Mouse (Mus musculus) kidney, embryonic 15.5 days (tissue): ENCODE measurements at regions not wholly inside any gene's neighbourhood (a gene's known extent, or its start where the extent isn't known, plus 50 kb on each side); places are given as distances from the start of the nearest gene placed in this dataset.
"Not testable (repeated sequence)": the region's sequence is repeated elsewhere in the genome, so short reads cannot be mapped to it uniquely, and the experiment has no call there.

Source experiments
- ATAC-seq: fragments of 200-750 bp; cut with Nextera tagmentation; replicated peaks from 2 replicates; pipeline ENCODE4 v1.8.0; 2017; ENCODE audit warnings: moderate TSS enrichment; ENCODE audit not compliant: low FRiP score
- H3K27ac ChIP-seq: fragments of 300-500 bp; sonication (generic); 2 replicates; pipeline ENCODE4 v1.5.1; 2015; ENCODE audit warnings: mild to moderate bottlenecking, inconsistent platforms
- H3K27me3 ChIP-seq: fragments of 300-500 bp; sonication (generic); 2 replicates; pipeline ENCODE4 v1.6.1; 2015; ENCODE audit warnings: inconsistent platforms
- H3K36me3 ChIP-seq: fragments of 300-500 bp; sonication (generic); 2 replicates; pipeline ENCODE4 v1.6.1; 2015; ENCODE audit warnings: inconsistent platforms
- H3K4me1 ChIP-seq: fragments of 300-500 bp; sonication (generic); 2 replicates; pipeline ENCODE4 v1.6.1; 2015; ENCODE audit warnings: inconsistent platforms
- H3K4me2 ChIP-seq: fragments of 300-500 bp; sonication (generic); 2 replicates; pipeline ENCODE4 v1.6.1; 2015; ENCODE audit warnings: moderate library complexity, mild to moderate bottlenecking, inconsistent platforms
- H3K4me3 ChIP-seq: fragments of 300-500 bp; sonication (generic); replicated peaks from 2 replicates; pipeline ENCODE4 v1.5.1; 2015; ENCODE audit warnings: mild to moderate bottlenecking, inconsistent platforms
- H3K9ac ChIP-seq: fragments of 300-500 bp; sonication (generic); 2 replicates; pipeline ENCODE4 v1.6.1; 2015; ENCODE audit warnings: mild to moderate bottlenecking, inconsistent platforms
- H3K9me3 ChIP-seq: fragments of 300-500 bp; sonication (generic); replicated peaks from 2 replicates; pipeline ENCODE4 v1.6.1; 2016; ENCODE audit warnings: inconsistent platforms
- WGBS: fragments of 180-500 bp; shearing (Covaris S2); methylation state at CpG from one replicate; pipeline ENCODE4 v1.1.7; 2015; ENCODE audit warnings: mixed read lengths; 5-methylcytosine and 5-hydroxymethylcytosine counted together

DNA sequence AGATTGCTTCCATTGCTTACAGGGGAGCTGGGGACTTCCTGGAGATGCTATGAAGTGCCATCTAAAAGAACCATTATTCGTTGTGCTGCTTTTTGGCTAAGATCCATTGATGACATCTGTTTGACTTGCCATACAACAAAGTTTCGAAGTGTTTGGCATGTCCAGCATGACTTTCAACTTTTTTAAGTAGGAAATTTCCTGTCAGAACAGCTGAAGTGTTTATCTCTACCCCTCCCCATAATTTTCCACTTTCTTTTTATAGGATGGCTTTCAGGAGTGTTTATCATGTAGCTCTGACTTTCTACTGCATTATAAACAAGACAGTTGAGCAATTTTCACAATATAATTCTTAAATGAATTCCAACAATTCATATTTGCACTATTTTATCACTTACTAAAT is 253.1 kb upstream of the Pbx1 start:
- 67% methylated on average over 2 of the region's 2 CpGs for WGBS
- Histone ChIP-seq H3K9me3 (no peaks in the 10 kb centered on the region), H3K27me3 (no peaks in the 10 kb centered on the region), H3K4me2 (no peak overlapping the region), H3K9ac (no peak overlapping the region), H3K4me1 (no peaks in the 10 kb centered on the region), H3K4me3 (no peak overlapping the region), H3K36me3 (no peaks in the 10 kb centered on the region), H3K27ac (no peak overlapping the region)
- ATAC-seq, result no peak

DNA sequence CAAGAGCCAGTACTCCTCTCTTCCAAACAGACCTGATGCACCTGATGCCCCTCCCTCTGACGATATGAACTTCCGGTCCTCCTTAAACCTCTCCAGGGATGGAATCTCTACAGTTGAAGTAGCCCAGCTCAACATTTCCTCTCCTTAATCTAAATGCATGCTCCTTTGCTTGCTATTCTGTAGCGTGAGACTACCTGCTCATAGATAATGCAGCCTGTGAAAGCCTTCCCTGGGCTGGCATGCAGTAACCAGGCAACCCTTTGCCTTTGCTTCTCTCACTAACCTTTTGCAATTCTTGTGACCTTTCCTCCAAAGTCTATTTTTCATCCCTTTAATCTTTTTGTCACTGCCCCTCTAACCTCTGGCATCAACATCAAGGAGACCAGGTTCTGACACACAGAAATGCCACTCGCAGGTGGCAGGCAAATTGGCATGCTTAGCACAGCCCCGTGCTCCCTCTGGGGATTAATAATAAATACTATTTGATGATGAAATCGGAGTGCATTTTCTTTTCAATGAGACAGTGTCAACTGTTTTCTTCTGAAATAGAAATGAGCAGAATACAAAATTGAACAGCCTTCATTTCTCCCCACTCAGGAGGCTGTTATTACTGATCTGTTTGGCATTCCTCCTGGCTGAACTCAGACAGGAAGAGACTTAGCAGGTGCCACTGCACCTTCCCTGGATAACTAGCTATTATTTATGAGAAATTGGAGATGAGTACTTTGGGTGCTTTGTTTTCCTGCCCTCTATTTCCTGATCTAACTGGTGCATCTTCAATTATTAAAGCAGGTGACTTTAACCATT is 249.8 kb upstream of the Pbx1 start:
- H3K4me2 ChIP-seq, result no peak overlapping the region
- no peak for ATAC-seq
- H3K27me3 ChIP-seq, result no peaks in the 10 kb centered on the region
- H3K4me3 ChIP-seq, result no peak overlapping the region
- no peaks in the 10 kb centered on the region for H3K36me3 ChIP-seq
- 82% methylated on average over 6 of the region's 6 CpGs for WGBS
- no peaks in the 10 kb centered on the region for H3K4me1 ChIP-seq
- no peaks in the 10 kb centered on the region for H3K9me3 ChIP-seq
- H3K9ac ChIP-seq, result no peak overlapping the region
- no peak overlapping the region for H3K27ac ChIP-seq

DNA sequence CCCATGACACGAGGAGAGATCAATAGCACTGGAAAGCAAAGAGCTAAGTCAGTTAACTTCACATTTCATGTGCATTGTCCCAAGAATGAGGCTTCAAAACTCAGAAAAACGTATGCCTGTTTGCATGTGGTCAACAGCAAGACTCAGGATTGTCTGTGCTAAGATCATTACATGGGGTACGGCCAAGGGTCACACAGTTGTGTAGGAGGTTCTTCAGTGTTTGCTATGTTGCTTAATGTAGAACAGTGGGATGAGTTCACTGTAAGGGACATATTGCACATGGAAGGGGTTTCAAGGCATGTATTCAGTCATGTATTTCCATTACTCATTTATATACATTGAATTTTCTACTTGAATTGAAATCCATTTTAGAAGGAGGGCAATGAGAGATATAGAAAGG is 248.6 kb upstream of the Pbx1 start:
- Histone ChIP-seq H3K36me3 (no peaks in the 10 kb centered on the region), H3K9ac (no peak overlapping the region), H3K9me3 (no peaks in the 10 kb centered on the region), H3K27me3 (no peaks in the 10 kb centered on the region), H3K4me2 (no peak overlapping the region), H3K4me1 (no peaks in the 10 kb centered on the region), H3K4me3 (no peak overlapping the region), H3K27ac (no peak overlapping the region)
- WGBS, result 85% methylated on average over 3 of the region's 3 CpGs
- no peak for ATAC-seq

DNA sequence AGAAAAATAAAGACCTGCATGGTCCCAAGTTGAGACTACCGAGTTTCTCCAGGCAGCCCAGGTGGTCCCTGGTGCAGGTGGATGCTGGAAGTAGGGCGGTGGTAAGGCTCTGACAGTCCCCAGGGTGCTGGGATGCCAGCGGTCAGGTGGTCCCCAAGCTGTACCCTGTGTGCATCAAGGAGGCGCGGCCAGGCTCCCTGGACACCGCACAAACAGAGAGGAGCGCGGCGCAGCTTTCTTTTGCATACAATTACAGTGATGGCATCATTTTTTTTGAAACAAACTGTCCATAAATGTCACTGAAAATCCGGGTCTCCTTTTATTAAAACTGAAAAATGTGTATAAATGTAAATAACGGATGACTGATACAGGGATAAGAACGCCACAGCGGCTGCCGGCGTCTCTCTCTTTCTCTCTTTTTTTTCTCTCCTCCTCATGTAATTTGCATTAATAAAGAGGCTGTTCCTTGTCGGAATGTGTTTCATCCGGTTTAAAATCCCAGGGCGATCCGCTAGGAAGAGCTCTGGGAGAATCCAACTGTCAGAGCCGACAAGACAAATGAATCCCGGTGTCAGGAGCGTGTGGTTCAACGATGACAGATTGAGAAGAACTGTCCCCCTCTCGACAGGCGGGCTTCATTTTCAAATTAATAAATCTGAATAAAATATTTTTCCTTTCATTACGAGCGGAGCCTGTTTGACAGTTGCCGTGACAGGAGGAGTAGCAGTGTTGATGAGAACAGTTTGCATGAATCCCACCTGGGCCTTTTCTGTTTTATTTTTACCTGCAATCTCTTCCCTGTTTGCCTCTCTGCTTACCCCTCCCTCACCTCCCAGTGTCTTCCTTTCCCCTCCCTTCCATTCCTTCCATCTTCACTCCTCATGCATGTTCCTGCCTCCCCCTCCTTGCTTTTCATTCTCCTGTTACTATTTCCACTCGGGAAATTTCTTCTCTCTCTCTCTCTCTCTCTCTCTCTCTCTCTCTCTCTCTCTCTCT is 244.6 kb upstream of the Pbx1 start:
- Histone ChIP-seq H3K36me3 (no peaks in the 10 kb centered on the region), H3K9me3 (no peaks in the 10 kb centered on the region), H3K27me3 (no peaks in the 10 kb centered on the region), H3K27ac (no peak overlapping the region), H3K4me1 (no peaks in the 10 kb centered on the region), H3K4me3 (no peak overlapping the region), H3K9ac (no peak overlapping the region), H3K4me2 (peak overlapping the region; percentile 24; the same call in 1 of the 2 replicates)
- no peak for ATAC-seq
- WGBS, result 65% methylated on average over 29 of the region's 29 CpGs

DNA sequence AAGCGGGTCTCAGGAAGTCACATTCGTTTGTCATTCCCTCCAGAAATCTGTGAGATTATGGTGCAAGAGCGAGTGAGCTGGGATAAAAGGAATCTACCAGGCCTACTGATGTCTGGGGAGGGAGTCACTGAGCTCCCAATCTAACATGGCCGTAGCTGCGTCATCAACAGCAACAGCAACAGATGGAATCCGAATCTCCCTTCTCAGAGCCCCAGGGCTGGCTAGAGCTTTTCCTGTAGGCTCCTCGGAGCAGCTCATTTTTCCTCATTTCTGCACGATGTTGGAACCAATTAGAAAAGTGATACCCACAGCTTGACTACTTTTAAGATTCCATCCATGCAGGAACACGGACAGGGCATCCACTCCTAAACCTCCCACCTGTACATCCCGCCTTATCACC is 243.7 kb upstream of the Pbx1 start:
- no peaks in the 10 kb centered on the region for H3K36me3 ChIP-seq
- ATAC-seq, result no peak
- H3K9me3 ChIP-seq, result no peaks in the 10 kb centered on the region
- H3K4me3 ChIP-seq, result no peak overlapping the region
- 67% methylated on average over 10 of the region's 10 CpGs for WGBS
- H3K27me3 ChIP-seq, result no peaks in the 10 kb centered on the region
- H3K4me2 ChIP-seq, result no peak overlapping the region
- H3K9ac ChIP-seq, result no peak overlapping the region
- H3K4me1 ChIP-seq, result no peaks in the 10 kb centered on the region
- H3K27ac ChIP-seq, result no peak overlapping the region

DNA sequence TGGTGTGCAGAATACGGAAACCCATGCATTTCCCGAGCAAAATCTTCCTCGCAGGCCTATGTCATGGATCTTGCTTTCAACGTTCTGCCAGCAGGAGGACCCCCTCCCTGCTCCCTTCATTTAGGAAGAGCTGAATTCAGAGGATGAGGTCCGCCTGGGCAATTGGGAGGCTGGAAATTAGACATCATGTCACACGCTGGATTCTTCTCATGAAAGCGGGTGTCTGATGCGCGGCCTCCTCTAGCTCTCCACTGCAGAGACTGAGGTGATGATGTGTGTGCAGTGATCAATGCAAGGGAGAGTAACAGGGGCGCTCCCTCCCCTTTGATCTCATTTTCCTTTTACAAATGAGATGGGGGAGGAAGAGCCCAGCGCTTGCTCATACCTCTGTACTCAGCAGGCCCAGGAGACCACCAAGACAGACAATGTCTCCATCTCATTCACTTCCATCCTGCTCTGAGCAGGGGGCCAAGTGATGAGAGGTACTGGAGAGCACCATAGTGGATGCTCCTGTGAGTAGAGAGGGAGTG is 230.8 kb upstream of the Pbx1 start:
- Histone ChIP-seq H3K27me3 (no peaks in the 10 kb centered on the region), H3K9ac (no peak overlapping the region), H3K9me3 (no peaks in the 10 kb centered on the region), H3K4me2 (no peak overlapping the region), H3K27ac (no peak overlapping the region), H3K4me1 (peaks cover 5% of the 10 kb centered on the region; the same call in 1 of the 2 replicates), H3K4me3 (no peak overlapping the region), H3K36me3 (no peaks in the 10 kb centered on the region)
- whole genome bisulfite sequencing, result 52% methylated on average over 11 of the region's 11 CpGs
- no peak for ATAC-seq

DNA sequence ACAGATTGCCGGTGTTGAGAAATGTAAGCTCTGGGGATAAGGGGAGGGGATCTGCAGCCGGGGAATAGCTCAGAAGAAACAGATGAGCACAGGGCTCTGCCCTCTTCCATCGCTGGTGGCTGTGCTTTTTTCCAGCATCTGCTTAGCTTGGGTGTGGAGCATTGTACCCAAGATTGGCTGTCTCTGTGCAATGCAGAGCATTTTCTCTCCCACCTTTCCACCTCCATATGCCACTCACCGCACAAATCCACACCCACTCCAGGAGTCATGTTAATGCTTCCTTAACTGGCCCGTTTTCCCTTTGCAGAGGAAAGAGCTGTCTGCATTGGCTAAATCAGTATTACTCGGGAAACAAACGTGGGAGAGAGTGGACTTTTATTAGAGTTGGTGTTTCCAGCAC is 228.9 kb upstream of the Pbx1 start:
- no peak overlapping the region for H3K27ac ChIP-seq
- 57% methylated on average over 7 of the region's 7 CpGs for WGBS
- peaks cover 5% of the 10 kb centered on the region; the same call in 1 of the 2 replicates for H3K4me1 ChIP-seq
- H3K4me3 ChIP-seq, result no peak overlapping the region
- H3K9me3 ChIP-seq, result no peaks in the 10 kb centered on the region
- H3K4me2 ChIP-seq, result no peak overlapping the region
- H3K9ac ChIP-seq, result no peak overlapping the region
- no peaks in the 10 kb centered on the region for H3K36me3 ChIP-seq
- ATAC-seq, result no peak
- no peaks in the 10 kb centered on the region for H3K27me3 ChIP-seq

DNA sequence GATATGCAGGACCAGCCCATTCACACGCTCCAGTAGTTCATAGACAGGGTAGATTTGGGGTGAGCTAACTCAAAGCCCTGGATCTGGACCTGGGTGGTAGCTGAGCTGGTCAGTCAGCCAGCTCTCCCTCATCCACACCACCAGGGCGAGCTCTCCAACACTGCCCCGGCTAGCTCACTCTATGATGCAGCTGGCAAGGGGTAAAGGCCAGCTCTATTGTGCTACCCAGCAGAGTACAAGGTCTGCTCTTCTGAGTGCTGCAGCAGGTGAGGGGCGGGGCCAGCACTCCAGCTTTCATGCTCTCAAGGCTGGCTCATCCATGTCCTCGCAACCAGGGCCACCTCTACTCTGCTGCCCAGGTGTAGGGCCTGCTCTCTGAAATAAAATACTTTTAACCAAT is 227.5 kb upstream of the Pbx1 start:
- ATAC-seq, result 0 out of 2 replicates have a peak, but pooled peaks have one; percentile 52
- 84% methylated on average over 5 of the region's 5 CpGs for WGBS

DNA sequence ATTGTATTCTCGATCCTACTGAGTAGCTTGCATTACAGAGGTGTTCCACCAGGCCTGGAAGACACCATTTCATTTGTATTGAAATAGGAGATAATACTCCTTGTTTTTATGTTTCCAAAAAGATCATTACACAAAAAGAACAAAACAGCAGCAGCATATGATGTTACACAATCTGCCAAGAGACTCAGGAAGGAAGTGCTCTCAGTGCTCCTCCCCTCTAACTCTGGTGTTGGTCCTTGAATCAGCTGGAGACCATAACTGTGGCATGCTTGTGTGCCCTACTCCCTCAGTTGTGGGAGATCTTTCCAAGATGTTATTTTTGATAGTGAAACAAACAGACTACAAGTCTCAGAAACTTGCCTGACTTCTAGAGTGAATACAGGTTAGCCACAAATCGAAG is 200.8 kb upstream of the Pbx1 start:
- WGBS, result 83% methylated on average over 2 of the region's 2 CpGs
- Histone ChIP-seq H3K27ac (no peak overlapping the region), H3K9ac (no peak overlapping the region), H3K9me3 (no peaks in the 10 kb centered on the region), H3K4me3 (no peak overlapping the region), H3K27me3 (no peaks in the 10 kb centered on the region), H3K4me1 (no peaks in the 10 kb centered on the region), H3K4me2 (no peak overlapping the region), H3K36me3 (no peaks in the 10 kb centered on the region)
- no peak for ATAC-seq

More for the DNA sequence above, 227.5 kb upstream of the Pbx1 start:
- no peaks in the 10 kb centered on the region for H3K27me3 ChIP-seq
- H3K9me3 ChIP-seq, result no peaks in the 10 kb centered on the region
- H3K4me1 ChIP-seq, result peaks cover 5% of the 10 kb centered on the region; the same call in 1 of the 2 replicates
- H3K9ac ChIP-seq, result no peak overlapping the region
- H3K36me3 ChIP-seq, result no peaks in the 10 kb centered on the region
- H3K4me3 ChIP-seq, result no peak overlapping the region
- H3K27ac ChIP-seq, result no peak overlapping the region
- no peak overlapping the region for H3K4me2 ChIP-seq

DNA sequence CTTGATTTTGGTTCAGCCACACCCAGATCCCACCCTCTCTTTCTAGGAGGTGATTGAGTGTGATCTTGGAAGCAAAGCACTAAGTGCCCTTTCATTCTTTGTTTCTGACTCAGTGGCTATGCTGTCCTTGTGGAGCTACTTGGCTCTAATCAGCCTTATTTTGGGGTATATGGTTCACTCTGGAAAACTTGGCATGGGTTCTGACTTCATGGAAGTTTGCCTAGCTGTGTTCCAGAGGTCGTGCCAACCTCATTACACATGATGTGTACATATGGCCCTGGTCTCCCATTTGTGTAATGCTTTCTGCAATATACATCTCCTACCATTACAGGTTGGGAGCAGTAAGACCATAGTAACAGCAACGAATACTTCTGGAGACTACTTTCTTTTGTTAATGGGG is 199.9 kb upstream of the Pbx1 start:
- H3K4me2 ChIP-seq, result no peak overlapping the region
- no peak overlapping the region for H3K9ac ChIP-seq
- H3K36me3 ChIP-seq, result no peaks in the 10 kb centered on the region
- no peak overlapping the region for H3K27ac ChIP-seq
- H3K27me3 ChIP-seq, result no peaks in the 10 kb centered on the region
- H3K9me3 ChIP-seq, result no peaks in the 10 kb centered on the region
- H3K4me3 ChIP-seq, result no peak overlapping the region
- WGBS, result 75% methylated on average over 2 of the region's 2 CpGs
- H3K4me1 ChIP-seq, result no peaks in the 10 kb centered on the region
- ATAC-seq, result no peak

DNA sequence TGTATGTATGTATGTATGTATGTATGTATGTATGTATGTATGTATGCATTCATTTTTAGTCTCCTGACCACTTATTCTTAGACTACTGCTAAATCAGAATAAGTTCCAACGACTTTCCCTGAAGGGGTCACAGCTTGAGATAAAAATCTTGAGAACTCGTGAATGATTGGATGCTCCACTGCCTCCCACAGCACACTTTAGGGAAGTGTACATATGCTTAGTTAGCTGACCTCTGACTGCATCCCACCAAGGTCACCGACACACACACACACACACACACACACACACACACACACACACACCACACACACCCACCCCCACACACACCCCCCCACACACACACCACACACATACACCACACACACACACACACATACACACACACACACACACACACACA is 169.9 kb upstream of the Pbx1 start:
- not testable (repeated sequence) for H3K4me2 ChIP-seq, ATAC-seq, H3K4me3 ChIP-seq, H3K36me3 ChIP-seq, H3K27ac ChIP-seq, H3K9ac ChIP-seq, H3K27me3 ChIP-seq, H3K9me3 ChIP-seq
- peaks cover 31% of the 10 kb centered on the region for H3K4me1 ChIP-seq
- WGBS, result 57% methylated on average over 3 of the region's 3 CpGs
